Mouse (Mus musculus) urinary bladder, adult 18-20 months (tissue): Measurements from ENCODE around the gene Chrm5.

Experiments
- DNase-seq, 2 experiments: peaks; one replicate each; pipeline ENCODE4 v3.0.0; 2022; ENCODE audit warnings: low spot score in 2 of 2, mixed read lengths in 2 of 2

The Chrm5 gene

DNA sequence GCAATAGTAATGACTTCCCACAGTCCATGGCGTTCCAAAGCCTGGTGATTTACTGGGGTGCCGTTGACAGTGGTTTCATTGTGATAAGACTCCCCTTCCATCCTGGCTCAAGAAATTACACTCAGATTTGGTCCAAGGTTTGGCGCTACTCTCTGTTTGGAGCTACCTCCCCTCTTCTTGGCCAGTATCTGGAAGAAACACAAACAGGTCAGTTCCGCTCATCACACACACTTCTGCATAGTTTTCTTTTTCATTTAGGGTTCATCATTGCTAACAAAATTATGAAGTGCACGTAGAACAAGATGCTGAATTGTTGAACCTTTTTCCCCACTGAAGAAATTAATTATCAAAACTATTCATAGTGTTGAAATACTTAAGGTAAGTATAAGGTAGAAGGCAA is at the start of gene Chrm5:
TSS of gene Chrm5 (minus strand) at position 101 of the 400 bp plus-strand sequence.
- no peak for DNase-seq

DNA sequence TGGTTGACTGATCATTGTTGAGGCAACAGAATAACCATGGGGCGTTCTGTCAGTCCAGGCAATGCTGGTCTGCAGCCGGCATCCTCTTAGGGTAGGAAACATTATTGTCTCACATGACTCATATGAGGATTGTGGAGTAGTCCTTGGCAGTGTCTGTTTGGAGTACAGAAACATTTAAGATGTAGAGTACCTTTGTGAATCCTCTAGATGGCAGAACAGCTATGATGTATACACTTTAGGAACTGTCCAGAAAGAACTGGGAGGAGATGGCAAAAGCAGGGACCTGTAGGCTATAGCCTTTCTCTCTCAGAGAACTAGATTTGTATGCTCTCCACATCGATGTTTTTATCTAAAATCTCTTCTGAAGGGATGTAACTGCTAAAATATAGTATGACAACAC is 46.4 kb upstream of the Chrm5 start:
- DNase-seq = no peak

GRCm38 (mm10) chr2:112520526-112521482 is 40.2 kb upstream of the Chrm5 start:
- DNase-seq = no peak

DNA sequence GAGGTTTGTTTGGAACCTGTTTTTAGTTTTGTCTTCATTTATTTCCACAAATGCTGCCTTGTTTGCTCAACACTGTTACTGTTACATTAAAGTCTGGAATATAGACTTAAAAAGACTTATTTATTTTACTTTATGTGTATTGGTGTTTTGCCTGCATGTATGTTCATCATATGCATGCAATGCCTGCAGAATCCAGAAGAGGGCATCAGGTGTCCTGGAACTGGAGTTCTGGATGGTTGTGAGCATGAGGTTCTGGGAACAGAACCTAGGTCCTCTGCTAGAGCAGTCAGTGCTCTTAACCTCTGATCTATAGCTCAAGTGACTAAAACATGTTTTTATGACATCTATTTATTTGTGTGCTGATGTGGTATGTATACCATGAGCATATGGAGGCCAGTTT is 38.0 kb upstream of the Chrm5 start:
- DNase-seq = no peak

GRCm38 (mm10) chr2:112517218-112517617 is 36.6 kb upstream of the Chrm5 start:
- DNase-seq = no peak

DNA sequence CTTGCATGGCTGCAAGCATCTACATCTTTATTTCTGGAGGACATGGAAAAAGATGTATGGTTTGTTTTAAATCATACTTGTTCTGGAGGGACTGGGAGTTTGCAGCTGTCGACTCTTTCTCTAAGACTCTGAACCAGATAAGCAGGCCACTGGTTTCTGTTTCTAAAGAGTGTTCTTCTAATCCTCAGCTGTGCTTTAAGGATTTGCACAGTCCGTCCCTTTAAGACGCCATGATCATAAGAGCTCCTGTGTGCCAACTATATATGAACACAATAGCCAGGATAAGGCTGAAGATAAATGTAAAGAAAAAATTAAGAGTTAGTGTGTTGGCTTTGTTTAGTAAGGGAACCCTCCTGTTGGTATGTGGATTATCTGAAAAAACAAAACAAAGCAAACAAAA is 36.2 kb upstream of the Chrm5 start:
- DNase-seq = no peak

GRCm38 (mm10) chr2:112513036-112513435 is 32.5 kb upstream of the Chrm5 start:
- no peak for DNase-seq

GRCm38 (mm10) chr2:112510140-112510539 is 29.6 kb upstream of the Chrm5 start:
- no peak for DNase-seq

- no peak for DNase-seq
Measured at GRCm38 (mm10) chr2:112507444-112507843, 26.9 kb upstream of the Chrm5 start.

GRCm38 (mm10) chr2:112506841-112507435 is 26.4 kb upstream of the Chrm5 start:
- no peak for DNase-seq

GRCm38 (mm10) chr2:112503978-112504377 is 23.4 kb upstream of the Chrm5 start:
- no peak for DNase-seq

GRCm38 (mm10) chr2:112501209-112501608 is 20.6 kb upstream of the Chrm5 start:
- peak; percentile 45 to 54 for DNase-seq

DNA sequence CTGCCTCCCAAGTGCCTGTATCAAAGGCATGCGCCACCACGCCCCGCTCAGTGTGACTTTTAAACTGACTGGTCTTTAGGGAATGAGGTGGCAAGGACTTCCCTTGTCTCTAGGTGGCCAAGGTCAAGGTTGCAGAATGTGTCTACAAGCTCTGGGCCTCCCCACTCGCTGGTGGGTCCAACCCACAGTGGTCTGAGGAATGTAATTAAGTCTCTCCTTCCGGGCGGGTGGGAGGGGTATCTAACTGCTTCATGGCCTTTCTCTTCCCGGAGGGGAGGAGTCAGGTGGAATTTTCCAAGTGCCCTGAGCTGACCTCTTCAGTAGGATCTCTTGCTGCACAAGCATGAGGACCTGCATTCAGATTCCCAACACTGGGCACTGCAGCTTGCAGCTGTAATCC is 17.3 kb upstream of the Chrm5 start:
- DNase-seq = no peak

DNA sequence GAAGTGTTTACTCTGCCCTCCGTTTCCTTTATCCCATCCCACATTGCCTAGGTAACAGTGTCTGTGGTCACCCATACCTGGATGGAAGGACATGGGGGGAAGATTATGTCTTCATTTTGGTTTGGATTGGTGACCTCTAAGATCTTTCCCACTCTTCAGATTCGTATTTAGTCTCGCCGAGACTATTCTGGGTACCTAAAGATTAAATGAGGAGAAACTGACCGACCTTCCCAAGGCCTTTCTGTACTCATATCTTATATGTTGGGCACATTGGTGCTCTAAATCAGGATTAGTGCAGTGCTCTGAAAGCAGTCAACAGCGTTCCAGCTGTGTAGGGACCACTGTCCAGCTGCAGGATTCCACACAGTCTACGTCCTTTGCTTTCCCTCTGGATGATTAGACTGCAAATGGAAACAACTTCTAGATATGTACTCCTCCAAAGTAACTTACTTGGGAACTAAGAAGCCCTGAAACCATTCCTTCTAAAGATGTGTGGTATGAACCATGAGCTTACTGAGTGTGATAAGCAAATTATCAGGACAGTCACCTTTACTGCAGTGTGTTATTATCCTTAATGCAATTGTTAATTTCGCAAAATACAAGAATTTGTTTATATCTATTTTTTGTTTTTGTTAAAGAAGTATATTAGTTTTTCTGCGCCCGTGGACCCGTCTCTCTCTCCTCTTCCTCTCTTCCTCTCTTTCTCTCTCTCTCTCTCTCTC is 13.1 kb upstream of the Chrm5 start:
- DNase-seq = no peak

DNA sequence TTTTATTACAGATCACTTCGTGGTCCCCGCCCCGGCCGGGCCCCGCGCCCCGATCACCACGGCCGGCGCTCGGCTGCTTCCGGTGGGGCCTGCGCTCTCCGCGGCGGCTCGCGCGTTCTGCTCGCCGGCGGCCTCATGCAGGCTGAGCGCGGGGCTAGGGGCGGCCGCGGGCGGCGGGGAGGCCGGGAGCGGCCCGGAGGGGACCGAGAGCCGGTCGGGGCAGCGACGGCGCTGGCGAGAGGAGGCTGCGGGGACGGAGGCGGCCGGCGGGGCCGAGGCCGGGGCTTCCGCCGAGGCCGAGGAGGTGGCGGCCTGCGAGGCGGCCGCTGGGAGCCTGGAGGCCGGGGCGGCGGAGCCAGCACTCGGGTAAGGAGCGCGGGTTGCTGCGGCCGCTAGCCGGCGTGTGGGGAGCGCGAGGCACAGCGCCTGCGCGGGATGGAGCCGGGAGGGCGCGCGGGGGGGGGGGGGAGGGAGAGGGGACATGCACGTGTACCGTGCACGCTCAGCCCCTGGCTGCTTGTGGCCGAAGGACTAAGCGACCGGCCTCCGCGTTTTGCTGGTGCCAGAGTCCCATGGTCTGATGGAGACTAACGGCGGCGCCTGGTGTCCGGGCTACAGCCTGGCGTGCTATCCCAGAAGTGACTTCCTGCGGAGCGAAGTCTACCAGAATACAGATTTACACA is 12.4 kb upstream of the Chrm5 start, which contains the start of gene Aven:
TSS of gene Aven (plus strand) at position 109 of the 683 bp plus-strand sequence.
- DNase-seq = peak; percentile 77 to 83

GRCm38 (mm10) chr2:112492431-112492855 is 11.9 kb upstream of the Chrm5 start:
- no peak for DNase-seq

DNA sequence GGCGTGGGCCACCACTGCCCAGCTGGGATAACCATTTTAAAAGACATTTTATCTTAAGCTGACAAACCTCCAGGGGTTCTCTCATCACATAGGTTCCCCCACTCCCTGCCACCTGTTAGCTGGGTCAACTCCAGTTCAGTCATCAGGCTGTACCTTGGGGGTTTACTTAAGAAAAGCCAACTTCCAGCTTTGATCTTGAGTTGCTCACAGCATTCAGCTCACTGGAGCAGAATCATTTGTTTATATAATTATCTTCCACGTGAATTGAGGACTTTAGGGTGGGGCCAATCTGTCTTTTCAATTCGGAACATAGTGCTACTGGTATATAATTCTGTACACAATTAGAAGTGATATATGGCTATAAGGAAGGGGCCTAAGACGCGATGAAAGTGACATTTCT is 11.1 kb upstream of the Chrm5 start:
- DNase-seq = no peak

GRCm38 (mm10) chr2:112490483-112491196 is 10.1 kb upstream of the Chrm5 start:
- DNase-seq = no peak

DNA sequence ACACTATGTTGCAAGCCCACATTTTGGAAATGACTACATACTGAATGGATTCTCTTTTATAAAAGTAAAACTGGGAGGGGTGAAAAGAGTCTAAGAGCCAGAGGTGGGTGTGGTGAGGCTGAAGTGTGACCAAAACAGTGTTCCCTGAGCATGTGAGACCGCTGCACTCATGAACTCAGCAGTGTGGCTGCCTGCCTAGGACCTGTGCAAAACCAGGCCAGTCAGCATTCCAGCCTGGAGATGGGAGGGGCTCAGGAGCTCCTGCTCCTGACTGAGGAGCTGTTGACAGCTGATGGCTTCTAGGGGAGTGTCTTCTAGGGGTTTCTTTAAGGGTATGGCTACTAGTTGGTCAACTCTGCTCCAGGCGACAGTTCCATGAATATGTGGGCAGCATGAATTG is 4.3 kb upstream of the Chrm5 start:
- no peak for DNase-seq

DNA sequence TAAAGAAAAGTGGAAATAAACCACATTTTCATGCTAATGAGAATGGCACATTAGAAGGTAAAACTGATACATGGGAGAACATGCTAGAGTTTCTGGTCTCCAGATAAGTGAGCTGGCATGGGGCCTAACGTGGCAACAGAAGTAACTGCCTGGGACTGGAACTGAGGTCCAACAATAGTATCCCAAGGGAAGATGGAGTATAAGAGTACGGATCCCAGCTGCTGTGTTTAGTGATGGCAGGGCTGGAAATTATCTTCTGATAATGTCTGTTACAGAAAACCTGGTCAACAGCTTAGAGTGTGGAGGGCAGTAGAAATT is 2.7 kb upstream of the Chrm5 start:
- no peak for DNase-seq
